Mouse (Mus musculus) heart, postnatal 0 days (tissue): ENCODE results near the gene Ptpdc1. TPM values are rescaled to one million over a fixed set of nuclear protein-coding genes. Genes with fewer than 3 reads are reported as not detected.

Experiments used
- ATAC-seq: fragments of 200-750 bp; cut with Nextera tagmentation; 2 replicates; pipeline ENCODE4 v1.8.0; 2017; ENCODE audit warnings: low read depth, moderate number of reproducible peaks, moderate library complexity; ENCODE audit not compliant: insufficient read depth
- DNase-seq: peaks from one replicate; pipeline ENCODE4 v3.0.0-alpha.2; 2016; ENCODE audit warnings: low spot score
- H3K27ac ChIP-seq: fragments of 300-500 bp; sonication (generic); 2 replicates; pipeline ENCODE4 v1.5.1; 2014; ENCODE audit warnings: low read depth, mild to moderate bottlenecking
- H3K27me3 ChIP-seq: fragments of 300-500 bp; sonication (generic); 2 replicates; pipeline ENCODE4 v1.6.1; 2014; ENCODE audit warnings: low read length, mixed read lengths; ENCODE audit not compliant: control insufficient read depth, insufficient read depth
- H3K36me3 ChIP-seq: fragments of 300-500 bp; sonication (generic); replicated peaks from 2 replicates; pipeline ENCODE4 v1.6.1; 2014; ENCODE audit warnings: low read length, mixed read lengths; ENCODE audit not compliant: control insufficient read depth, insufficient read depth
- H3K4me1 ChIP-seq: fragments of 300-500 bp; sonication (generic); 2 replicates; pipeline ENCODE4 v1.6.1; 2014; ENCODE audit warnings: antibody characterized with exemption; ENCODE audit not compliant: control insufficient read depth, insufficient read depth
- H3K4me2 ChIP-seq: fragments of 300-500 bp; sonication (generic); 2 replicates; pipeline ENCODE4 v1.6.1; 2014; ENCODE audit warnings: low read depth, mild to moderate bottlenecking, low read length, moderate library complexity
- H3K4me3 ChIP-seq: fragments of 300-500 bp; sonication (generic); 2 replicates; pipeline ENCODE4 v1.5.1; 2014; ENCODE audit warnings: low read depth, low read length
- H3K9ac ChIP-seq: fragments of 300-500 bp; sonication (generic); replicated peaks from 2 replicates; pipeline ENCODE4 v1.6.1; 2014; ENCODE audit warnings: low read depth, low read length, mixed read lengths
- H3K9me3 ChIP-seq: fragments of 300-500 bp; sonication (generic); replicated peaks from 2 replicates; pipeline ENCODE4 v1.6.1; 2016; ENCODE audit warnings: low read length; ENCODE audit not compliant: control insufficient read depth
- CTCF ChIP-seq: IDR thresholded peaks from 2 replicates; pipeline ENCODE4 v1.5.1; 2016; ENCODE audit warnings: antibody characterized with exemption, control low read depth, low read depth
- EP300 ChIP-seq: IDR thresholded peaks from 2 replicates; pipeline ENCODE4 v1.6.1; 2016; ENCODE audit warnings: antibody characterized with exemption, low read depth
- WGBS: fragments of 180-500 bp; shearing (Covaris S2); extraction: QIAGEN DNeasy Blood & Tissue Kit; methylation state at CpG from one replicate; pipeline ENCODE4 v1.1.7; 2014; 5-methylcytosine and 5-hydroxymethylcytosine counted together
- polyA plus RNA-seq: library from polyadenylated mRNA; unstranded; fragments of >200 nt; fragmentation: Nextera tagmentation; extraction: Ambion mirVana; gene quantifications from 2 replicates; pipeline ENCODE4 v1.2.1, GENCODE M21; 2015
- total RNA-seq: library from RNA; depleted of rRNA; stranded (reverse); fragments of >200 nt; gene quantifications from 2 replicates; pipeline ENCODE4 v1.2.3, GENCODE M21; 2014; ENCODE audit warnings: low replicate concordance

Ptpdc1 gene
- total and polyA plus RNA-seq, 2 experiments from 2014 or later = 3.1 to 5.6 TPM

DNA sequence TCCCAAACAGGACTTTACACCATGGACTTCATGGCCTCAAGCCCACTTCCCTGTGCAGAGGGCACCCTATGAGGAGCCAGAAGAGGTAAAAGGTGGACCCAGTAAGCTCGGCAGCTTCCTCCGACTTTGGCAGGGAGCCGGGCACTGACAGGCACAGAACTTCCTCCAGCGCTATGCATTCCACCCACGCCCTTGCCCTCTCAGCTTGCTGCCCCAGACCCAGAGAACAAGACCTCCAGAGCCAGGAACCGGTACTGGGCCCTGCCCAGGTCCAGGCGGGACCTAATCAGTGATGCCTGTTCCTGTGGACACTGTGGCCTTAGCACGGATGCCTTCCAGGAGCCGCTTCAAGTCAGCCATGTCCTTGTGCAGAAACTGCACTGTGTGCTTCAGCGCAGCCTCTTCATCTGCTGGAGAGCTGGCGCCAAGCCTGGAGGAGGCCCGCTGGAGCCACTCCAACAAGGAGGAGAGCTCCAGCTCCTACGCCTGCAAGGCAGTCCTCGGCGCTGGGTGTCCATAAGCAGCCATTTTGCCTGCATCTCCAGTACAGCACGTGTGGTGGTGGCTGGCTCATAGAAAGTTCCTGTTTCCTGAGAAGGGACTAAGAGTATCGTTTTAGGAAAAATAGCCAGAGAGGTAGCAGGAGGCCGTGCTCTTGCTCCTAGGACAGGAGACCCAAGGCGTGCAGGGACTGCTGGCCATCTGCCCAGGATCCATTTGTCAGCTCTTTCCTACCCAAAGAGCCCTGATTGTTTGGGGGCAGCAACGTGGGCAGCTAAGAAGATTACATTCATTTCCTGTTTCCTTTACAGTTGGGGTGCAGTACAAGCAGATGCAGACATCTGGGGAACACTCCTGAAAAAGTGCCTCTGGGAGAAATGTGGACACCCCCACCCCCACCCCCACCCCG is 73.0 kb downstream of the Ptpdc1 start:
- Histone ChIP-seq H3K36me3 (no peaks in the 10 kb centered on the region), H3K27me3 (no peaks in the 10 kb centered on the region), H3K27ac (peak overlapping the region; percentile 88), H3K4me1 (peaks cover 12% of the 10 kb centered on the region), H3K4me2 (peak overlapping the region; percentile 57), H3K4me3 (peak overlapping the region; percentile 27), H3K9ac (peak overlapping the region; percentile 52), H3K9me3 (no peaks in the 10 kb centered on the region)
- peak; percentile 78 for DNase-seq
- WGBS = 8% methylated on average over 21 of the region's 21 CpGs
- peak; percentile 89 for ATAC-seq
- TF ChIP-seq CTCF = no peak
- TF ChIP-seq EP300 = no peak

DNA sequence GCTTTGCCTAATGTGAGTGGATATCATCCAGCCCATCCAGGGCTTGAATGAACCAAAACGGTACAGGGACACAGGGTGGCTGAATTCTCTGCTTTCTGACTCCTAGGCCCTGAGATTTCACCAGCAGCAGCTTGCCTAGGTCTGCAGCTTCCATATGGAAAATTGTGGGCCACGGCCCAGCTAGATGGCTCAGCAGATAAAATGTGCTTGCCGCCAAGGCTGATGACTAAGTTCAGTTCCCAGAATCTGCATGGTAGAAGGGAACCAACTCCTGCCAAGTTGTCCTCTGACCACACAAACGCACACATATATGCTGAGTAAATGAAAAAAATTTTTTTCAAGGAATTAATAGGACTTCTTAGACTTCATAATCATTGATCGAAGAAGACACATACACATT is 77.2 kb downstream of the Ptpdc1 start:
- no peak overlapping the region for H3K9ac ChIP-seq
- DNase-seq (peak; percentile 2), ATAC-seq (no peak)
- no peaks in the 10 kb centered on the region for H3K9me3 ChIP-seq
- no peaks in the 10 kb centered on the region for H3K27me3 ChIP-seq
- H3K4me1 ChIP-seq = peaks cover 22% of the 10 kb centered on the region
- H3K4me2 ChIP-seq = no peak overlapping the region
- no peaks in the 10 kb centered on the region for H3K36me3 ChIP-seq
- 85% methylated on average over 5 of the region's 5 CpGs for WGBS
- TF ChIP-seq EP300 (no peak), CTCF (no peak)
- no peak overlapping the region for H3K4me3 ChIP-seq
- no peak overlapping the region for H3K27ac ChIP-seq

DNA sequence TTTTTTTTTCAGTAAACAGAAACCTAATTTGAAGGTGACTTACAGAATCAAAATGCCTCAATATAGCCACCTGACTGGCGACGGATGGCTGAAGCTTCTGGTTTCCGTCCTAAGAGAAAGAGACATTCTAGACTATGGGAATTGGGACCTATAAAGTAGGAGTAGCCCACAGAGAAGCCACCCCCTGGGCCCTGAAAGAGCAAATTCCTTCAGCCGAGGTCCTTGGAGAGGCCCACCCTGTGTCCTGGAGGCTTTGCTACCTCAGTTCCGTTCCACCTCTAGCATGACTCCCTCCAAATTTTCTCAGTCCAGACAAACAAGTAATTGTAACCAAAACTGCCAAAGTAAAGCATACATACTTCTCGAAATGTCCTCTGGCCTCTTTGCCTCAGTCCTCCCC is 77.8 kb downstream of the Ptpdc1 start:
- H3K27me3 ChIP-seq = no peaks in the 10 kb centered on the region
- no peak overlapping the region for H3K27ac ChIP-seq
- ATAC-seq = no peak
- H3K9me3 ChIP-seq = no peaks in the 10 kb centered on the region
- DNase-seq = no peak
- no peaks in the 10 kb centered on the region for H3K36me3 ChIP-seq
- H3K9ac ChIP-seq = no peak overlapping the region
- H3K4me1 ChIP-seq = peaks cover 17% of the 10 kb centered on the region
- TF ChIP-seq EP300 (no peak), CTCF (no peak)
- 95% methylated on average over 6 of the region's 6 CpGs for WGBS
- no peak overlapping the region for H3K4me3 ChIP-seq
- H3K4me2 ChIP-seq = no peak overlapping the region

DNA sequence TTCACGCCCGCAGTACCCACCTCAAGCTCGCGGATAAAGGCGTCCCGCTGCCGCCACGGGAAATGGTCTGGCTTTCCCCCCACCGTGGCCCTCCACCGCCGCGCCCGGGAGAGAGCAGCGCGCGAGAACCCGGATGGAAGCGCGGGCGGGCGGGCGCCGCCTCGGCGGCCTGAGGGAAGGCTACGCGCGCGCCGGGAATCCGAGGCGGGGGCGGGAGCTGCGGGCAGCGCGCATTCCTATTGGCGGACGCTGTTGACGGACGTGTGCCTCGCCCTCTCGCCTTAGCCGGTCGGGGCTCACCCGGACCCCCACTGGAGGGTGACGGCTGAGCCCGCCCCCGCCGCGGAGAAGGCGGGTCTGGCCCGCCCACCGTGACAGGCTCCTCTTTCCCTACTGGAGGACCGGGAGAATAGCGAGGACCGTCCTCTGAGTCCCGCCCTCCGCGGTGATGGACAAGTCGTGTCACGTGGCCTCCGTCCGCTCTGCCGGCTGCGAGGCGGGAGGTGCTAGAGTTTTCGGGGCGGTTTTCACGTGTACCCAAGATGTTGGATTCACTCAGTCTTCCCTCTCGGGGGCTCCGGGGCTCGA is 79.0 kb downstream of the Ptpdc1 start:
- no peak for TF ChIP-seq CTCF
- peak; percentile 20; the same call in 1 of the 2 replicates for TF ChIP-seq EP300
- Histone ChIP-seq H3K4me2 (peak overlapping the region; percentile 64), H3K9me3 (no peaks in the 10 kb centered on the region), H3K27ac (peak overlapping the region; percentile 100), H3K36me3 (no peaks in the 10 kb centered on the region), H3K9ac (peak overlapping the region; percentile 99), H3K4me1 (peaks cover 24% of the 10 kb centered on the region), H3K4me3 (peak overlapping the region; percentile 98), H3K27me3 (no peaks in the 10 kb centered on the region)
- ATAC-seq (peak; percentile 92), DNase-seq (peak; percentile 99)
- under 1% methylated on average over 63 of the region's 72 CpGs for WGBS

DNA sequence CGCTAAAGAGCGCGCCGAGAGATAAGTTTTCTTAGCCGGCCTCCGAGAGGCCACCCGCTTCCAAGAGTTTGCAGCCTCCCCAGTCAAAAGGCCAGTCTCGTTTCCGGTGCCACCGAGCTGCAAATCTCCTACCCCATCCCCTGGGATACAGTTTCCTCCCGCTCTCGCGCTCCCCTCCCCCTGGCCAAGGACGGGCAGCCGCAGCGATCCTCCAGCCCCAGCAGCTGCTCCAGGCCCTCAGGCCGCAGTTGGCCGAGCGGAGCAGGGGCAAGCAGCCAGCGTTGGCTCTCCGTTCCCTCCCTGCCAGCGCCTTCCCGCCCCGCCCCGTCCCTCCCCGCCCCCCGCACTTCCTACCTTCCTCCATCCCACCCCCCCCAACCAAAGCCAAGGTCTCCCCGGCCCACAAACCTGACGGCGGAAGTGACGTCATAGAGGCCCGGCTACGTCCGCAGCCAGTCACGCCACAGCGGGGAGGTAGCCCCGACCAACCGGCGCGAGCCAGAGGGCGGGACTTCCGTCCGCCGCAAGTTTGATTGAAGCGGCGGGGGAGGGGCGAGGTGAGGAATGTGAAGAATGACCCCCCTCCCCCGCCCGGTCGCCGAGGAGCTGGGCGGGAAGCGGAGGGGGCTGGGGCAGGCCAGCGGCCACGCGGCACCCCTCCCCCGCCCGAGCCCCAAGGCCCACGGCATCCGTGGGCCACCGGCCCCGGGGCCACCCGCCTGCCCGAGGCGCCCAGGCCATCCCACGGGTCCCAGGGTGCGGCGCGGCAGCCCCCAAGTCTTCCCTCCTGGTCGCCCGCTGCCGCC is 79.8 kb downstream of the Ptpdc1 start:
- no peaks in the 10 kb centered on the region for H3K9me3 ChIP-seq
- DNase-seq (peak; percentile 97), ATAC-seq (peak; percentile 86)
- peak overlapping the region; percentile 64 for H3K4me2 ChIP-seq
- H3K36me3 ChIP-seq = no peaks in the 10 kb centered on the region
- H3K4me3 ChIP-seq = peak overlapping the region; percentile 98
- no peaks in the 10 kb centered on the region for H3K27me3 ChIP-seq
- H3K4me1 ChIP-seq = peaks cover 32% of the 10 kb centered on the region
- peak overlapping the region; percentile 99 for H3K9ac ChIP-seq
- TF ChIP-seq EP300 = peak; percentile 97
- no peak for TF ChIP-seq CTCF
- 0% methylated on average over 52 of the region's 72 CpGs for WGBS
- H3K27ac ChIP-seq = peak overlapping the region; percentile 100
